Mouse (Mus musculus): Measurements from ENCODE around the gene Sacm1l.

DNA sequence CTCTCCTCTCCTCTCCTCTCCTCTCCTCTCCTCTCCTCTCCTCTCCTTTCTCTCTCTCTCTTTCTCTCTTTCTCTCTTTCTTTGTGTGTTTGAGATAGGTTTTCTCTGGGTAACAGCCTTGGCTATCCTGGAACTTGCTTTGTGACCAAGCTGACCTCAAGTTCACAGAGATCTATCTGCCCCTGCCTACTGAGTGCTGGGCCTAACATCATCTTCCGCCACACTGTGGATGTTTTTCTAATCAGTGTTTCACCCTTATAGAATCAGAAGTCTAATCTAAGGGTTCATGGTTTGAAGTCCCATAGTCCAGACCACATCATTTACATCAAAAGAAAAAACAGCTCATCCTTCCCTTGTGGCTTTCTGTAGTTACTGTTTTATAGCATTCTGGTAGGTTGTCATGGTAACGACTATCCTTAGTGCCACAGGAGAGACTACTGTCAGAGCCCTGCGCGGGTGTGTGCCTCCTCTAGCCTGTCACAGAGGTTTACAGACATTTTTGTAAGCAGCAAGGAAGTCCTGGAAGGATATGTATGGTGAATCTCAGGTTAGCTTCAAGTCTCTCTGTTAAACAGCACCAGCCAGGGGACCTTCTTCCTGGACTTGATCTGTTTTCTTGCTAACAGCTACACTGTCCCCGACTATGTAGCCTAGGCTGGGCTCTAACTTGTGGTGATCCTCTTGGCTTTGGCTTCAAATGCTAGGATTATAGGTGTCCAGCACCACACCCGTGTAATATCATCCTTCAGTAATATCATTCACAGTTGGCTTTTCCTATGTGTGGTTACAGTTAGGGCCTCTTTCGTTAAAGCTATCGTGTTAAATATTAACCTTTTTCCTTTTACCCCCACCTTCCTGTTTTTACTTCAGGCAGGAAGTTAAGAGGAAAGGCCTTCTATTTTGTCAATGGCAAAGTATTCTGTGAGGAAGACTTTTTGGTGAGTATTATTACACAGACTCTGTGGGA, 19.6 kb upstream of the Sacm1l start:
- TF ChIP-seq CTCF (IDR thresholded peaks at IDR 0.05) (no peak), EP300 (IDR thresholded peaks at IDR 0.05) (no peak)

Measured in lung, postnatal 0 days (tissue).